Mouse (Mus musculus): Measurements from ENCODE around the gene Zdhhc7.

DNA sequence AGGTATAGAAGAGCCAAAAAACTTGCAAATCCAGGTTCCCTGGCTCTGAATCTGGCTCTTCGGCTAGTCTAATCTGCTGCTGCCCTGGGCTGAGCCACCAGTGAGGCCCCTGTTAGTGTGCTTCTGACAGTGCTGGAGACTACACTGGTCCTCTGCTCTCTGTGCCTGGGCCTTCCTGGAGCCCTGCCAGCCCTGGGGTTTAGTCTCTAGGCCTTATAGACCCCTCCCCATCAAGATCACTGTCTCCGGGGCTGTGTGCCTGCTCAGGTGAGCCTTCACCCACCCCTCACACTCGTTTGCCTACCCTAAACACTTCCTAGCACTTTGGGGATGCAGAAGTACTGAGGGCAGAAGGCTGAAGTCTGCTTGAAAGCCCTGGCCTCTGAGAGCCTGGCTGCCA is 18.1 kb upstream of the Zdhhc7 start:
- TF ChIP-seq CTCF (IDR thresholded peaks at IDR 0.05) (no peak), EP300 (IDR thresholded peaks at IDR 0.05) (no peak)

Measured in lung, postnatal 0 days (tissue).